Mouse (Mus musculus) ES-E14 (cell line): ENCODE measurements around the gene Hdac4. TPM values are rescaled to one million over a fixed set of nuclear protein-coding genes. Genes with fewer than 3 reads are reported as not detected.

Experiments
- DNase-seq: peaks from one replicate; pipeline ENCODE4 v3.0.0-alpha.2; 2013; ENCODE audit warnings: low read depth, low spot score
- H3K27ac ChIP-seq: 2 replicates; pipeline ENCODE4 v1.5.1; 2012; ENCODE audit warnings: low read depth, mild to moderate bottlenecking, low read length, moderate library complexity, mixed read lengths; ENCODE audit not compliant: poor library complexity, insufficient read depth, severe bottlenecking
- H3K36me3 ChIP-seq: 2 replicates; pipeline ENCODE4 v1.6.1; 2012; ENCODE audit warnings: mild to moderate bottlenecking, low read length, moderate library complexity, mixed read lengths; ENCODE audit not compliant: control insufficient read depth, poor library complexity, insufficient read depth, severe bottlenecking
- H3K4me1 ChIP-seq, 2 experiments: fragments of 150-350 bp in 1 of 2; sonication (generic) in 1 of 2; 2 replicates each; pipeline ENCODE4 v1.6.1; 2012; ENCODE audit warnings: low read length in 2 of 2, mild to moderate bottlenecking in 1 of 2, mixed read lengths in 1 of 2; ENCODE audit not compliant: control insufficient read depth in 2 of 2, insufficient read depth in 2 of 2, poor library complexity in 1 of 2
- H3K4me3 ChIP-seq, 2 experiments: fragments of 150-350 bp in 1 of 2; sonication (generic) in 1 of 2; 2 replicates each; pipeline ENCODE4 v1.5.1; 2012; ENCODE audit warnings: low read length in 2 of 2, low read depth in 1 of 2, mild to moderate bottlenecking in 1 of 2, mixed read lengths in 1 of 2; ENCODE audit not compliant: insufficient read depth in 1 of 2, poor library complexity in 1 of 2, severe bottlenecking in 1 of 2
- H3K9ac ChIP-seq: 2 replicates; pipeline ENCODE4 v1.6.1; 2012; ENCODE audit warnings: low read depth, mild to moderate bottlenecking, low read length, mixed read lengths; ENCODE audit not compliant: poor library complexity, insufficient read depth, severe bottlenecking
- H3K9me3 ChIP-seq: fragments of 150-350 bp; sonication (generic); 2 replicates; pipeline ENCODE4 v1.6.1; 2012; ENCODE audit warnings: low read depth, mild to moderate bottlenecking, low read length; ENCODE audit not compliant: control insufficient read depth, insufficient read depth
- CHD2 ChIP-seq: IDR thresholded peaks from 2 replicates; pipeline ENCODE4 v1.6.1; 2014; ENCODE audit warnings: mild to moderate bottlenecking, low read depth, low read length, inconsistent platforms
- HCFC1 ChIP-seq: IDR thresholded peaks from 2 replicates; pipeline ENCODE4 v1.6.1; 2012; ENCODE audit warnings: low read length, inconsistent platforms, borderline replicate concordance; ENCODE audit not compliant: insufficient read depth
- MAFK ChIP-seq: IDR thresholded peaks from 2 replicates; pipeline ENCODE4 v1.6.1; 2014; ENCODE audit warnings: mild to moderate bottlenecking, low read depth, low read length, inconsistent platforms; ENCODE audit not compliant: insufficient read depth
- ZC3H11A ChIP-seq: IDR thresholded peaks from 2 replicates; pipeline ENCODE4 v1.6.1; 2012; ENCODE audit warnings: low read depth, mild to moderate bottlenecking, inconsistent platforms, low read length, borderline replicate concordance
- ZNF384 ChIP-seq: IDR thresholded peaks from 2 replicates; pipeline ENCODE4 v1.6.1; 2012; ENCODE audit warnings: low read depth, low read length, inconsistent platforms
- in situ Hi-C, 2 experiments: fragments of 600-800 bp; cut with MboI; formaldehyde crosslinking; loops; one replicate each; pipeline ENCODE4 v1.15.1; 2025; ENCODE audit warnings: low sequenced_read_pairs in 2 of 2, inconsistent platforms in 1 of 2; ENCODE audit not compliant: unreplicated experiment in 2 of 2
- total RNA-seq: library from RNA; depleted of rRNA; stranded (reverse); fragments of 300-350 nt; gene quantifications from 2 replicates; pipeline ENCODE4 v1.2.3, GENCODE M21; 2012

The Hdac4 gene
- total RNA-seq, 1 experiment = 24.1 TPM

DNA sequence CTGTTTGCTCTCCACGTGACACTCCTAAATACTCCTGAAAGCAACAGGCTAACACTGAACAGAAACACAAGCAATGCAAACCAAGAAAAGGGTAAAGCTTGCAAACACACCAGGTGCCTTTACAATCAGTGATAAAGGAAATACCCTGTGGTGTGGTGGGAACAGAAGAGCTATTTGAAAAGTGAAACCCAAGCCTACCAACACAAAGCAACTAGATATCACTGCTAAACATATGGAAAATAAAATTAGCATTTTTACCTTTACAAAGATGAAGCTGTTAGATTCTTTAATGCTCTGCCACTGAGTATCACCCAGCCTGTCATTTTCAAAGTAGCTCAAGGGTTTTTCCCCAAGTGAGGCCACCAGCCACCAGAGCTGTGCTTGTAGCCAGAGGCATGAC is 191.4 kb downstream of the Hdac4 start:
- no peak overlapping the region for H3K27ac ChIP-seq
- DNase-seq = no peak
- in situ Hi-C loops = no loop called here
- H3K4me1 ChIP-seq = peaks cover 0 to 2% of the 10 kb centered on the region in 2 experiments; a peak in 1 of 4 replicates
- no peak overlapping the region for H3K9ac ChIP-seq
- no peak overlapping the region for H3K4me3 ChIP-seq
- H3K9me3 ChIP-seq = no peaks in the 10 kb centered on the region
- no peak for TF ChIP-seq MAFK
- no peak for TF ChIP-seq HCFC1
- TF ChIP-seq ZC3H11A = no peak
- TF ChIP-seq ZNF384 = no peak
- TF ChIP-seq CHD2 = no peak
- H3K36me3 ChIP-seq = peaks cover 8% of the 10 kb centered on the region

DNA sequence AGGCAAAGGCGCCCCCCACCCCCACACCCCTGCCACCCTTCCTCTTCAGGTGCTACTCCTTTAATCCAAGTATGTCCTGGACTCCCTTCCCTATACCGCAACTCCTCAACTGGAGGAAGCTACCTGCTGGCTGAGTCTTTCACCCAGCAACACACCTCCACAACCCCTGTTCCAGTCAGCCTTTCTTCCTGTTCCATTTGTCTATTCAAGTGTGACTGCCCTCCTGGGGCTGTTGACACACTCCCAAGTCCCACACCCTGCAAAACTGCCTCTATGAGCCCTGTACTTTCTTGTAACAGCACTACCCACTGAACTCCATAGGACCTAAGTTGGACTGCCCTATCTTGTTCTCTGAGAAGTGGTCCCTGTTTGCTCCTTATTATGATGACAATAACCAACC is 195.3 kb downstream of the Hdac4 start:
- no peak overlapping the region for H3K27ac ChIP-seq

DNA sequence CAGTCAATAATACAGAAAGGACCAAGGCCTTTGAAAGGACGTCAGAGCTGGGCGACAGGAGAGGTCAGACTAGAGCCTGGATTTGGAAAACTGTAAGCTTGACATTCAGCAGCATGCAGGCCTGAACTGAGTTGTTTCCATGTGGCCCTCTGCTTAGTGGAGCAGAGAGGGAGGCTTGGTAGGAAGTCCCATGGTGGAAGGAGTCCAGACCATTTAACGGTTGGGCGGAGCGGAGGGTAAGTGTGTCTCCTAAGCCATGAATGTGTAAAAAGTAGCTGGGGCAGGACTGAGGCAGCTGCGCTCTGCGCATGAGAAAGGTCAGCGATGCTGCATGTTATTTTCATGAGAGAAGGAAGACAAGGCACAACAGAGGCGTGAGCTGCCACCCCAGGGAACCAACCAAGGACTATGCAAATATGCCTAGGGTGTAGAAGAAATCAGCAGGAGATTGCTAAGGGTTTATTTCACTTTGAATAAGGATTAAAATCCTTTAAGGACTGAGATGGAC is 201.8 kb downstream of the Hdac4 start:
- no peak for DNase-seq
- H3K9me3 ChIP-seq = no peaks in the 10 kb centered on the region
- H3K27ac ChIP-seq = no peak overlapping the region
- H3K9ac ChIP-seq = no peak overlapping the region
- H3K36me3 ChIP-seq = peaks cover 25% of the 10 kb centered on the region; the same call in 1 of the 2 replicates
- in situ Hi-C loops = no loop called here
- no peak for TF ChIP-seq ZC3H11A
- no peak for TF ChIP-seq MAFK
- no peak for TF ChIP-seq ZNF384
- TF ChIP-seq CHD2 = no peak
- no peak for TF ChIP-seq HCFC1
- H3K4me1 ChIP-seq = peaks cover 0 to 12% of the 10 kb centered on the region in 2 experiments; a peak in 2 of 4 replicates
- no peak overlapping the region for H3K4me3 ChIP-seq

More for the DNA sequence above, 195.3 kb downstream of the Hdac4 start:
- no peak overlapping the region for H3K9ac ChIP-seq
- no peak overlapping the region for H3K4me3 ChIP-seq
- DNase-seq = no peak
- in situ Hi-C loops = no loop called here
- peaks cover 0 to 2% of the 10 kb centered on the region in 2 experiments; a peak in 1 of 4 replicates for H3K4me1 ChIP-seq
- TF ChIP-seq MAFK = no peak
- TF ChIP-seq HCFC1 = no peak
- TF ChIP-seq ZNF384 = no peak
- no peak for TF ChIP-seq CHD2
- TF ChIP-seq ZC3H11A = no peak
- peaks cover 10% of the 10 kb centered on the region for H3K36me3 ChIP-seq
- no peaks in the 10 kb centered on the region for H3K9me3 ChIP-seq

DNA sequence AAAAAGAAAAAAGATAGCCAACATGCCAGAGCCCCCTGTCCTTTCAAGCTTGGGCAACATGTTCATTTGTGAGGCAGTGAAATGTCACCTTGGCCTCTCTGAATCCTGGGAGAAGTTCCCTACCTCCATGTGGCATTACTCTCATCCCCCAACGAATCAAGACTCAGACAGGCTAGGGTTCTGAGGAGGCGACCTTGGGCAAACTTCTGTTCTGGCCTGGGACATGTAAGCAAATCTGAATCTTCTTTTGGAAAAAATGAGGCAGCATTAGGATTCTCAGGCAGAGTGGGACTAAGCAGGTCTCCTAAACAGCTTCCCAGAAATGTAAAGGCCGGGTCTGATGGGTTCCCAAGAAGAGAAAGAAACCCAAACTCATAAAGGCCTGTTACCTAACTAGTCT is 202.8 kb downstream of the Hdac4 start:
- H3K27ac ChIP-seq = no peak overlapping the region
- in situ Hi-C loops = no loop called here
- peaks cover 0 to 14% of the 10 kb centered on the region in 2 experiments; a peak in 2 of 4 replicates for H3K4me1 ChIP-seq
- TF ChIP-seq MAFK (no peak), ZNF384 (no peak), HCFC1 (no peak), CHD2 (no peak), ZC3H11A (no peak)
- no peaks in the 10 kb centered on the region for H3K9me3 ChIP-seq
- H3K36me3 ChIP-seq = peaks cover 27% of the 10 kb centered on the region; the same call in 1 of the 2 replicates
- no peak for DNase-seq
- H3K9ac ChIP-seq = no peak overlapping the region
- no peak overlapping the region for H3K4me3 ChIP-seq

DNA sequence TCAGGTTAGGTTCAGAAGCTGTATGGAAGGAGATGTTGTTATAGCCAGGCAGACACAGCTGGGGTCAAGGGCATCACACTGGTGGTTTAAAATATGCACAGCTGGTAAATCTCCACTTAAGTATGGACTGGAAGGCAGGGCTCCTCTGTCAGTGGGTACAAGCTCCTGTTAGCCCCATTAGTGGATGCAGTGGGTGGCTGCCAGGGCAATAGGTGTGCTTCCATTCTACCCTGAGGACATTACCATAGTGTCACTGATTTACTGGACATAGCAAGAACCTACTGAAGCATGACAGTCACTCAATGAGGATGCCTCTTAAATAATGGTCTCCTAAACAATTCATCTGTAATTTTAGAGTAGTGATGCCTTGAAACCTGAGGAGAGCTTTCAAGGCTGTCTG is 203.9 kb downstream of the Hdac4 start:
- Histone ChIP-seq H3K4me1 (peaks cover 0 to 14% of the 10 kb centered on the region in 2 experiments; a peak in 2 of 4 replicates), H3K36me3 (peaks cover 37% of the 10 kb centered on the region; the same call in 1 of the 2 replicates), H3K27ac (no peak overlapping the region), H3K9ac (no peak overlapping the region), H3K4me3 (no peak overlapping the region), H3K9me3 (no peaks in the 10 kb centered on the region)
- in situ Hi-C loops = no loop called here
- DNase-seq = no peak
- TF ChIP-seq ZC3H11A (no peak), HCFC1 (no peak), CHD2 (no peak), MAFK (no peak), ZNF384 (no peak)
